ENCODE assay signal across 9 mouse cellular contexts in the genomic region with DNA sequence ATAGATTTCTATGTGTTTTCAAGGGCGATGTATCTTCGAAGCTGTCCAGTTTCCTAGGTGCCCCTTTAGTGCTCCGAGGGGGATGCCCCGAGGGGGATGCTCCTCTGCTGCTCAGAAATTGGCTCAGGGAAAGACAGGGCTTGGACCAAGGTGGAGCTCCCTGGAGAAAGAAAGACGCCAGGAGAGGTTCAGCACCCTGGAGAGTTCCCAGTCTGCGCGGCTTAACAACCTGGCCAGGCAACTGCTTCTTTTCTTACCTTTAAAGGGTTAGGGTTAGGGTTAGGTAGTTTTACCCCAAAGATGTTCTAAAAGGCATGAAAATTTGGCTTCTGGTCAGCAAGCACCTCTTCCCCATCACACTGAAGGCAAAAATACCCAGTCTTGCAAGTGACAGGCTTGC. TPM values are rescaled to one million over a fixed set of nuclear protein-coding genes. Genes with fewer than 3 reads are reported as not detected.
DNase-seq lines count a peak whose midpoint lies in the region; ATAC-seq and TF ChIP-seq lines count a peak whose summit lies in the region.
"Had no signal": no experiment of that assay in that cellular context is flagged by ENCODE, and none has a peak within 500 bp of the region (broad histone marks: within the 10 kb centered on the region; RNA-seq: fewer than 3 reads in every experiment).

No protein-coding gene starts in this region.

- no peak overlapping the region for H3K4me3 ChIP-seq in kidney, postnatal 0 days (replicated peaks; ENCODE audit: low read depth, low read length)
- H3K4me3 ChIP-seq in kidney, embryonic 15.5 days (replicated peaks): no peak overlapping the region
- no peak overlapping the region for H3K4me3 ChIP-seq in liver, embryonic 13.5 days (replicated peaks)
- H3K4me3 ChIP-seq: heart, adult 2 months had no signal

- no peak for ATAC-seq in kidney, postnatal 0 days (replicated peaks; ENCODE audit: low FRiP score, low read depth)
- no peak for ATAC-seq in kidney, embryonic 15.5 days (replicated peaks; ENCODE audit: low FRiP score)
- no peak for ATAC-seq in liver, embryonic 13.5 days (ENCODE audit: low read depth)
- ATAC-seq in monocyte, adult 5-6 weeks (replicated peaks; ENCODE audit: insufficient number of reproducible peaks, low FRiP score, low TSS enrichment, poor library complexity, severe bottlenecking): no peak

- H3K27ac ChIP-seq in kidney, postnatal 0 days: no peak overlapping the region
- H3K27ac ChIP-seq in kidney, embryonic 15.5 days: no peak overlapping the region
- H3K27ac ChIP-seq in liver, embryonic 13.5 days: no peak overlapping the region
- H3K27ac ChIP-seq: heart, adult 2 months had no signal

- peak; percentile 76 for DNase-seq in kidney, postnatal 0 days (ENCODE audit: low spot score)
- peak; percentile 62 for DNase-seq in NIH3T3 (ENCODE audit: low read depth)
- peak; percentile 13 for DNase-seq in c-Kit-positive CD71-positive TER-119-positive erythroid progenitor cells, embryonic 14.5 days (ENCODE audit: low spot score)
- peak; percentile 6 for DNase-seq in liver, embryonic 13.5 days
- DNase-seq in left cerebral cortex, adult 9 months (ENCODE audit: low spot score in 2 of 2): no peak
- DNase-seq in right cerebral cortex, postnatal 25 days: no peak

- H3K4me2 ChIP-seq in kidney, postnatal 0 days (ENCODE audit: low read length): no peak overlapping the region
- no peak overlapping the region for H3K4me2 ChIP-seq in kidney, embryonic 15.5 days
- H3K4me2 ChIP-seq in liver, embryonic 13.5 days: no peak overlapping the region

- no peaks in the 10 kb centered on the region for H3K36me3 ChIP-seq in kidney, postnatal 0 days (ENCODE audit: insufficient read depth, low read length)
- no peaks in the 10 kb centered on the region for H3K36me3 ChIP-seq in kidney, embryonic 15.5 days
- H3K36me3 ChIP-seq in liver, embryonic 13.5 days: no peaks in the 10 kb centered on the region

- H3K27me3 ChIP-seq in kidney, postnatal 0 days (ENCODE audit: insufficient read depth, low read length): no peaks in the 10 kb centered on the region
- peaks cover 22% of the 10 kb centered on the region for H3K27me3 ChIP-seq in kidney, embryonic 15.5 days
- H3K27me3 ChIP-seq in liver, embryonic 13.5 days: no peaks in the 10 kb centered on the region

- WGBS in kidney, postnatal 0 days: 18% methylated on average over 7 of the region's 7 CpGs
- WGBS in kidney, embryonic 15.5 days: 24% methylated on average over 7 of the region's 7 CpGs
- 16% methylated on average over 7 of the region's 7 CpGs for WGBS in liver, embryonic 13.5 days (ENCODE audit: insufficient replicate concordance)

- TF ChIP-seq CTCF in kidney, postnatal 0 days (IDR thresholded peaks at IDR 0.05; ENCODE audit: low read depth): no peak

- H3K4me1 ChIP-seq in kidney, postnatal 0 days (replicated peaks; ENCODE audit: insufficient read depth, low read length): no peaks in the 10 kb centered on the region
- H3K4me1 ChIP-seq in kidney, embryonic 15.5 days: no peaks in the 10 kb centered on the region
- H3K4me1 ChIP-seq in liver, embryonic 13.5 days (replicated peaks): no peaks in the 10 kb centered on the region

- H3K9ac ChIP-seq in kidney, postnatal 0 days (ENCODE audit: low read depth, low read length): no peak overlapping the region
- no peak overlapping the region for H3K9ac ChIP-seq in kidney, embryonic 15.5 days
- no peak overlapping the region for H3K9ac ChIP-seq in liver, embryonic 13.5 days

- H3K9me3 ChIP-seq in kidney, postnatal 0 days (replicated peaks; ENCODE audit: low read length): no peaks in the 10 kb centered on the region
- no peaks in the 10 kb centered on the region for H3K9me3 ChIP-seq in kidney, embryonic 15.5 days (replicated peaks)
- no peaks in the 10 kb centered on the region for H3K9me3 ChIP-seq in liver, embryonic 13.5 days (replicated peaks)

RNA-seq across cellular contexts. Expression of a gene that starts 43.9 kb away (rescaled TPM):
- polyA plus RNA-seq in kidney, postnatal 0 days (2015; fragmentation: Nextera tagmentation; extraction: Ambion mirVana): 0.04 and 0.13 TPM in 2 replicates
- 0.13 and 0.17 TPM in 2 replicates for polyA plus RNA-seq in kidney, embryonic 15.5 days (2015; fragmentation: Nextera tagmentation; extraction: Ambion mirVana)
- 0.07 and 0.14 TPM in 2 replicates for polyA plus RNA-seq in liver, embryonic 13.5 days (2015; fragmentation: Nextera tagmentation; extraction: Ambion mirVana)
- total RNA-seq in monocyte, adult 5-6 weeks (2017): not detected in 3 replicates
- total RNA-seq: heart, adult 2 months had no signal
- polyA plus RNA-seq: heart, adult 2 months had no signal

RNA-seq across cellular contexts. Expression of a gene that starts 44.7 kb away (rescaled TPM):
- 0.12 and 0.13 TPM in 2 replicates for polyA plus RNA-seq in kidney, postnatal 0 days (2015; fragmentation: Nextera tagmentation; extraction: Ambion mirVana)
- polyA plus RNA-seq in kidney, embryonic 15.5 days (2015; fragmentation: Nextera tagmentation; extraction: Ambion mirVana): 0.27 and 0.62 TPM in 2 replicates
- 0.58 and 0.72 TPM in 2 replicates for polyA plus RNA-seq in liver, embryonic 13.5 days (2015; fragmentation: Nextera tagmentation; extraction: Ambion mirVana)
- not detected in 3 replicates for total RNA-seq in monocyte, adult 5-6 weeks (2017)

Comparison
In these comparisons a context has a peak if more than half of its experiments do, and no peak if none do; other contexts are left out.
1. DNase-seq: peak in kidney, postnatal 0 days (single experiment), NIH3T3 (single experiment), c-Kit-positive CD71-positive TER-119-positive erythroid progenitor cells, embryonic 14.5 days (single experiment) and liver, embryonic 13.5 days (single experiment); none in left cerebral cortex, adult 9 months (0 of 2) and right cerebral cortex, postnatal 25 days (single experiment).